Mouse (Mus musculus) liver, postnatal 0 days (tissue): ENCODE data around the gene A030014E15Rik.

ENCODE experiments used
- CTCF ChIP-seq: sonication (generic); IDR thresholded peaks from 2 replicates; pipeline ENCODE4 v1.5.1; 2016; ENCODE audit warnings: antibody characterized with exemption, low read depth
- EP300 ChIP-seq: IDR thresholded peaks from 2 replicates; pipeline ENCODE4 v1.6.1; 2016; ENCODE audit warnings: antibody characterized with exemption, low read depth, mild to moderate bottlenecking

GRCm38 (mm10) chr1:82959870-82960385, 35.2 kb downstream of the A030014E15Rik start, which contains the start of gene Gm47955:
- TF ChIP-seq CTCF (no peak), EP300 (no peak)
